Mouse (Mus musculus) liver, embryonic 14.5 days (tissue): ENCODE data around the gene Gm14685. TPM values are rescaled to one million over a fixed set of nuclear protein-coding genes. Genes with fewer than 3 reads are reported as not detected.
"Not testable (repeated sequence)": the region's sequence is repeated elsewhere in the genome, so short reads cannot be mapped to it uniquely, and the experiment has no call there.

Experiments used
- ATAC-seq: fragments of 200-750 bp; cut with Nextera tagmentation; 2 replicates; pipeline ENCODE4 v1.8.0; 2017; ENCODE audit warnings: moderate number of reproducible peaks, mild to moderate bottlenecking, moderate library complexity; ENCODE audit not compliant: insufficient read depth
- DNase-seq, 3 experiments: peaks; one replicate each; pipeline ENCODE4 v3.0.0-alpha.2; 2012 to 2013; ENCODE audit warnings: low read depth in 3 of 3, low spot score in 3 of 3
- H3K27ac ChIP-seq: fragments of 300-500 bp; sonication (generic); 2 replicates; pipeline ENCODE4 v1.5.1; 2014; ENCODE audit warnings: moderate library complexity, mild to moderate bottlenecking, control low read depth, inconsistent platforms
- H3K27me3 ChIP-seq: fragments of 300-500 bp; sonication (generic); 2 replicates; pipeline ENCODE4 v1.6.1; 2014; ENCODE audit warnings: mild to moderate bottlenecking, low read length, moderate library complexity; ENCODE audit not compliant: control insufficient read depth, insufficient read depth
- H3K36me3 ChIP-seq: fragments of 300-500 bp; sonication (generic); replicated peaks from 2 replicates; pipeline ENCODE4 v1.6.1; 2014; ENCODE audit warnings: low read depth; ENCODE audit not compliant: control insufficient read depth, insufficient read depth
- H3K4me1 ChIP-seq, 2 experiments: fragments of 200-500 bp in 1 of 2; fragments of 300-500 bp in 1 of 2; sonication (generic) in 1 of 2; replicated peaks; 2 replicates each; pipeline ENCODE4 v1.6.1; 2012 to 2014; ENCODE audit warnings: antibody characterized with exemption in 1 of 2, inconsistent platforms in 1 of 2, low read length in 1 of 2; ENCODE audit not compliant: control insufficient read depth in 2 of 2, insufficient read depth in 2 of 2
- H3K4me2 ChIP-seq: fragments of 300-500 bp; sonication (generic); 2 replicates; pipeline ENCODE4 v1.6.1; 2014; ENCODE audit warnings: low read depth, mild to moderate bottlenecking, control low read depth, moderate library complexity
- H3K4me3 ChIP-seq, 2 experiments: fragments of 200-500 bp in 1 of 2; fragments of 300-500 bp in 1 of 2; sonication (generic) in 1 of 2; 2 replicates each; pipeline ENCODE4 v1.5.1; 2012 to 2014; ENCODE audit warnings: low read depth in 2 of 2, low read length in 2 of 2, mild to moderate bottlenecking in 2 of 2, control low read depth in 1 of 2, inconsistent platforms in 1 of 2, moderate library complexity in 1 of 2; ENCODE audit not compliant: insufficient read depth in 1 of 2
- H3K9ac ChIP-seq: fragments of 300-500 bp; sonication (generic); replicated peaks from 2 replicates; pipeline ENCODE4 v1.6.1; 2014; ENCODE audit warnings: mild to moderate bottlenecking, control low read depth, moderate library complexity
- H3K9me3 ChIP-seq: fragments of 300-500 bp; sonication (generic); 2 replicates; pipeline ENCODE4 v1.6.1; 2016; ENCODE audit warnings: low read length, mixed read lengths; ENCODE audit not compliant: control insufficient read depth
- WGBS: fragments of 180-500 bp; shearing (Covaris S2); extraction: QIAGEN DNeasy Blood & Tissue Kit; methylation state at CpG from one replicate; pipeline ENCODE4 v1.1.7; 2014; ENCODE audit not compliant: insufficient replicate concordance; 5-methylcytosine and 5-hydroxymethylcytosine counted together
- polyA plus RNA-seq, 2 experiments: library from polyadenylated mRNA; depleted of rRNA in 1 of 2; stranded (reverse) in 1 of 2; unstranded in 1 of 2; fragments of >200 nt; fragmentation: Nextera tagmentation in 1 of 2; extraction: Ambion mirVana in 1 of 2; gene quantifications; 2 replicates each; pipeline versions ENCODE4 v1.2.1 to v1.2.3; 2012 to 2014

Gene Gm14685
- polyA plus RNA-seq, 2 experiments: 0.03 TPM; not detected in 1

GRCm38 (mm10) chrX:73176889-73177288 is 60.0 kb downstream of the Gm14685 start, which contains the start of gene Spin2d:
Gene Spin2d, minus strand, starts transcription at chrX:73176989.
- not testable (repeated sequence) for H3K27me3 ChIP-seq, H3K9ac ChIP-seq, ATAC-seq, H3K36me3 ChIP-seq, H3K9me3 ChIP-seq, H3K4me2 ChIP-seq, H3K4me1 ChIP-seq, DNase-seq, H3K27ac ChIP-seq, H3K4me3 ChIP-seq
- WGBS: 37% methylated on average over 4 of the region's 15 CpGs

Other genes with a start within 250 kb of the Gm14685 start
- 7.7 and 12.6 TPM in 2 replicates for gene Cetn2, start 198.6 kb upstream of the Gm14685 start, polyA plus RNA-seq (2012; rRNA removed)
- 34.7 and 36.9 TPM in 2 replicates for gene Cetn2, start 198.6 kb upstream of the Gm14685 start, polyA plus RNA-seq (2014; fragmentation: Nextera tagmentation; extraction: Ambion mirVana)
- gene Nsdhl, start 198.5 kb upstream of the Gm14685 start, polyA plus RNA-seq (2012; rRNA removed): 22.8 and 24.7 TPM in 2 replicates
- gene Nsdhl, start 198.5 kb upstream of the Gm14685 start, polyA plus RNA-seq (2014; fragmentation: Nextera tagmentation; extraction: Ambion mirVana): 23.5 and 26.4 TPM in 2 replicates
- gene Zfp185, start 129.7 kb upstream of the Gm14685 start, polyA plus RNA-seq (2012; rRNA removed): 0.45 and 0.81 TPM in 2 replicates
- gene Zfp185, start 129.7 kb upstream of the Gm14685 start, polyA plus RNA-seq (2014; fragmentation: Nextera tagmentation; extraction: Ambion mirVana): 1.6 and 1.7 TPM in 2 replicates
- gene Pnma5, start 79.9 kb upstream of the Gm14685 start, polyA plus RNA-seq (2012; rRNA removed): not detected in 2 replicates
- gene Pnma5, start 79.9 kb upstream of the Gm14685 start, polyA plus RNA-seq (2014; fragmentation: Nextera tagmentation; extraction: Ambion mirVana): not detected in 2 replicates
- gene Pnma3, start 52.3 kb upstream of the Gm14685 start, polyA plus RNA-seq (2012; rRNA removed): not detected in 2 replicates
- gene Pnma3, start 52.3 kb upstream of the Gm14685 start, polyA plus RNA-seq (2014; fragmentation: Nextera tagmentation; extraction: Ambion mirVana): not detected in 2 replicates
- 0.23 and 1.0 TPM in 2 replicates for gene Xlr4a, start 34.6 kb upstream of the Gm14685 start, polyA plus RNA-seq (2012; rRNA removed)
- gene Xlr4a, start 34.6 kb upstream of the Gm14685 start, polyA plus RNA-seq (2014; fragmentation: Nextera tagmentation; extraction: Ambion mirVana): 1.1 TPM in 2 replicates
- gene Xlr3a, start 20.0 kb upstream of the Gm14685 start, polyA plus RNA-seq (2012; rRNA removed): 1.5 and 1.8 TPM in 2 replicates
- 0.74 and 3.8 TPM in 2 replicates for gene Xlr3a, start 20.0 kb upstream of the Gm14685 start, polyA plus RNA-seq (2014; fragmentation: Nextera tagmentation; extraction: Ambion mirVana)
- not detected in 2 replicates for gene Xlr5b, start 31.7 kb downstream of the Gm14685 start, polyA plus RNA-seq (2012; rRNA removed)
- not detected in 2 replicates for gene Xlr5b, start 31.7 kb downstream of the Gm14685 start, polyA plus RNA-seq (2014; fragmentation: Nextera tagmentation; extraction: Ambion mirVana)
- gene DXBay18, start 32.4 kb downstream of the Gm14685 start, polyA plus RNA-seq (2012; rRNA removed): not detected in 2 replicates
- not detected in 2 replicates for gene DXBay18, start 32.4 kb downstream of the Gm14685 start, polyA plus RNA-seq (2014; fragmentation: Nextera tagmentation; extraction: Ambion mirVana)
- gene Spin2d, start 59.9 kb downstream of the Gm14685 start, polyA plus RNA-seq (2012; rRNA removed): not detected in 2 replicates
- gene Spin2d, start 59.9 kb downstream of the Gm14685 start, polyA plus RNA-seq (2014; fragmentation: Nextera tagmentation; extraction: Ambion mirVana): not detected in 2 replicates
- 0.63 and 2.1 TPM in 2 replicates for gene Xlr3b, start 75.2 kb downstream of the Gm14685 start, polyA plus RNA-seq (2012; rRNA removed)
- 1.7 and 2.0 TPM in 2 replicates for gene Xlr3b, start 75.2 kb downstream of the Gm14685 start, polyA plus RNA-seq (2014; fragmentation: Nextera tagmentation; extraction: Ambion mirVana)
- gene Xlr4b, start 97.3 kb downstream of the Gm14685 start, polyA plus RNA-seq (2012; rRNA removed): 0.73 and 1.9 TPM in 2 replicates
- gene Xlr4b, start 97.3 kb downstream of the Gm14685 start, polyA plus RNA-seq (2014; fragmentation: Nextera tagmentation; extraction: Ambion mirVana): 1.2 and 2.9 TPM in 2 replicates
- gene F8a, start 111.2 kb downstream of the Gm14685 start, polyA plus RNA-seq (2012; rRNA removed): 1.5 and 1.9 TPM in 2 replicates
- gene F8a, start 111.2 kb downstream of the Gm14685 start, polyA plus RNA-seq (2014; fragmentation: Nextera tagmentation; extraction: Ambion mirVana): 2.4 and 2.9 TPM in 2 replicates
- gene Xlr4c, start 126.1 kb downstream of the Gm14685 start, polyA plus RNA-seq (2012; rRNA removed): 0.12 and 0.19 TPM in 2 replicates
- 0.20 and 0.49 TPM in 2 replicates for gene Xlr4c, start 126.1 kb downstream of the Gm14685 start, polyA plus RNA-seq (2014; fragmentation: Nextera tagmentation; extraction: Ambion mirVana)
- gene Xlr3c, start 148.3 kb downstream of the Gm14685 start, polyA plus RNA-seq (2012; rRNA removed): not detected in 2 replicates
- gene Xlr3c, start 148.3 kb downstream of the Gm14685 start, polyA plus RNA-seq (2014; fragmentation: Nextera tagmentation; extraction: Ambion mirVana): not detected in 2 replicates
- gene Xlr5a, start 175.9 kb downstream of the Gm14685 start, polyA plus RNA-seq (2012; rRNA removed): not detected in 2 replicates
- not detected in 2 replicates for gene Xlr5a, start 175.9 kb downstream of the Gm14685 start, polyA plus RNA-seq (2014; fragmentation: Nextera tagmentation; extraction: Ambion mirVana)
- gene Xlr5c, start 175.9 kb downstream of the Gm14685 start, polyA plus RNA-seq (2012; rRNA removed): not detected in 2 replicates
- not detected in 2 replicates for gene Xlr5c, start 175.9 kb downstream of the Gm14685 start, polyA plus RNA-seq (2014; fragmentation: Nextera tagmentation; extraction: Ambion mirVana)
- not detected in 2 replicates for gene Gm45015, start 219.8 kb downstream of the Gm14685 start, polyA plus RNA-seq (2012; rRNA removed)
- not detected in 2 replicates for gene Gm45015, start 219.8 kb downstream of the Gm14685 start, polyA plus RNA-seq (2014; fragmentation: Nextera tagmentation; extraction: Ambion mirVana)
- 2.5 and 3.1 TPM in 2 replicates for gene Zfp275, start 225.6 kb downstream of the Gm14685 start, polyA plus RNA-seq (2012; rRNA removed)
- 1.9 and 2.2 TPM in 2 replicates for gene Zfp275, start 225.6 kb downstream of the Gm14685 start, polyA plus RNA-seq (2014; fragmentation: Nextera tagmentation; extraction: Ambion mirVana)